Mouse (Mus musculus) stomach, embryonic 16.5 days (tissue): ENCODE results near the gene Gm36864. TPM values are rescaled to one million over a fixed set of nuclear protein-coding genes. Genes with fewer than 3 reads are reported as not detected.

Experiments
- ATAC-seq: fragments of 200-750 bp; cut with Nextera tagmentation; 2 replicates; pipeline ENCODE4 v1.8.0; 2017; ENCODE audit warnings: moderate number of reproducible peaks, moderate TSS enrichment; ENCODE audit not compliant: insufficient read depth, low FRiP score
- H3K27ac ChIP-seq: fragments of 300-500 bp; sonication (generic); 2 replicates; pipeline ENCODE4 v1.5.1; 2014; ENCODE audit warnings: low read length
- H3K27me3 ChIP-seq: fragments of 300-500 bp; sonication (generic); 2 replicates; pipeline ENCODE4 v1.6.1; 2014; ENCODE audit warnings: low read length, control low read depth, mixed read lengths; ENCODE audit not compliant: control insufficient read depth, insufficient read depth
- H3K36me3 ChIP-seq: fragments of 300-500 bp; sonication (generic); 2 replicates; pipeline ENCODE4 v1.6.1; 2014; ENCODE audit warnings: low read length; ENCODE audit not compliant: control insufficient read depth, insufficient read depth
- H3K4me1 ChIP-seq: fragments of 300-500 bp; sonication (generic); 2 replicates; pipeline ENCODE4 v1.6.1; 2014; ENCODE audit warnings: low read length, control low read depth, mixed read lengths; ENCODE audit not compliant: control insufficient read depth, insufficient read depth
- H3K4me2 ChIP-seq: fragments of 300-500 bp; sonication (generic); 2 replicates; pipeline ENCODE4 v1.6.1; 2014; ENCODE audit warnings: low read depth, low read length, mixed read lengths
- H3K4me3 ChIP-seq: fragments of 300-500 bp; sonication (generic); replicated peaks from 2 replicates; pipeline ENCODE4 v1.5.1; 2014; ENCODE audit warnings: mild to moderate bottlenecking, low read length
- H3K9ac ChIP-seq: fragments of 300-500 bp; sonication (generic); 2 replicates; pipeline ENCODE4 v1.6.1; 2014; ENCODE audit warnings: low read length
- H3K9me3 ChIP-seq: fragments of 300-500 bp; sonication (generic); replicated peaks from 2 replicates; pipeline ENCODE4 v1.6.1; 2016; ENCODE audit warnings: low read length, control low read depth; ENCODE audit not compliant: control insufficient read depth
- WGBS: fragments of 180-500 bp; shearing (Covaris S2); extraction: QIAGEN DNeasy Blood & Tissue Kit; methylation state at CpG from one replicate; pipeline ENCODE4 v1.1.7; 2014; 5-methylcytosine and 5-hydroxymethylcytosine counted together
- polyA plus RNA-seq: library from polyadenylated mRNA; unstranded; fragments of >200 nt; fragmentation: Nextera tagmentation; extraction: Ambion mirVana; gene quantifications from 2 replicates; pipeline ENCODE4 v1.2.1, GENCODE M21; 2015

Gene Gm36864
- polyA plus RNA-seq, 1 experiment from 2014 or later: 0.13 TPM

- H3K4me1 ChIP-seq: 0 out of 2 replicates have a peak, but pooled peaks cover 2% of the 10 kb centered on the region
- H3K27ac ChIP-seq: no peak overlapping the region
- no peaks in the 10 kb centered on the region; the same call in 1 of the 2 replicates for H3K27me3 ChIP-seq
- WGBS: 75% methylated on average over 11 of the region's 11 CpGs
- H3K4me2 ChIP-seq: no peak overlapping the region
- no peaks in the 10 kb centered on the region for H3K36me3 ChIP-seq
- ATAC-seq: no peak
- H3K9me3 ChIP-seq: no peaks in the 10 kb centered on the region
- no peak overlapping the region for H3K9ac ChIP-seq
- H3K4me3 ChIP-seq: no peak overlapping the region
These were observed 32.1 kb downstream of the Gm36864 start for GRCm38 (mm10) chr7:44268117-44268516.

GRCm38 (mm10) chr7:44269397-44269796 lies 33.4 kb downstream of the Gm36864 start:
- Histone ChIP-seq H3K4me1 (no peaks in the 10 kb centered on the region), H3K27me3 (no peaks in the 10 kb centered on the region), H3K36me3 (no peaks in the 10 kb centered on the region), H3K27ac (no peak overlapping the region), H3K4me2 (no peak overlapping the region), H3K9ac (no peak overlapping the region), H3K4me3 (no peak overlapping the region), H3K9me3 (no peaks in the 10 kb centered on the region)
- no peak for ATAC-seq
- WGBS: 78% methylated on average over 2 of the region's 2 CpGs

DNA sequence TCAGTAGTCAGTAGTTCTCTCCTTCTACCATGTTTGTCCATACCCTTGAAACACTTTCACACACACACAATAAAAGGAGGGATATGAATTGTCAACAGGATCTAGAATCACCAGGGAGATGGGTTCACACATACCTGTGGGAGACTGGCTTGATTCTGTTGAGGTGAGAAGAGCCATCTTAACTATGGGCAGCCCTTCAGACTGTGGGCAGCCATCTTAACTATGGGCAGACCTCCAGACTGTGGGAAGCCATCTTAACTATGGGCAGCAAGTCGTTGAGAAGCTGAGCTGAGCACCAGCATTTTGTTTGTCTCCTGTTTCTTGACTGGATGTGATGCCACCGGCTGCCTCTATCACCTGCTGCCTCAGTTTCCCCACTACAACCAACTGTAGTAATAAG lies 35.3 kb downstream of the Gm36864 start:
- Histone ChIP-seq H3K4me2 (no peak overlapping the region), H3K27me3 (no peaks in the 10 kb centered on the region; the same call in 1 of the 2 replicates), H3K36me3 (no peaks in the 10 kb centered on the region), H3K27ac (no peak overlapping the region), H3K9ac (no peak overlapping the region), H3K9me3 (no peaks in the 10 kb centered on the region), H3K4me1 (no peaks in the 10 kb centered on the region), H3K4me3 (no peak overlapping the region)
- no peak for ATAC-seq
- WGBS: 77% methylated on average over 2 of the region's 2 CpGs

DNA sequence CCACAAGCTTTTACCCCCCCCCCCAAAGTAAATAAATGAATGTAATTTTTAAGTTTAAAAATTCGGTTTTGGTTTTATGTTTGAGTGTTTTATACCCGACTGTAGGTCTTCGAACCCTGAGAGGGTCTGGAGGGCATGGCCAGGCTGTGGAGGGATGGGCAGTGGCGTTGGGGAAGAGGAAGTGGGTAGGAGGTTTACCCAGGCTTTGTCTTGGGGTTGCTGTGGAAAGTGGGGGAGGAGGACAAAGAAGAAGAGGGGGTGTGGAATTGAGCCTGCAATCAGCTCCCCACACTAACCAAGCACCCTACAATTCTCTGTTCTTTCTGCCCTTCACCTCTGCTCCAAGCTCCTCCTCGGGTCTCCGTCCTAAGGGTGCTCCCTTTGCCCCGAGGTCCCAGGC lies 36.6 kb downstream of the Gm36864 start:
- no peaks in the 10 kb centered on the region; the same call in 1 of the 2 replicates for H3K27me3 ChIP-seq
- no peak for ATAC-seq
- H3K4me3 ChIP-seq: no peak overlapping the region
- H3K36me3 ChIP-seq: no peaks in the 10 kb centered on the region
- no peak overlapping the region for H3K27ac ChIP-seq
- H3K4me2 ChIP-seq: no peak overlapping the region
- H3K4me1 ChIP-seq: no peaks in the 10 kb centered on the region
- 85% methylated on average over 7 of the region's 7 CpGs for WGBS
- H3K9me3 ChIP-seq: no peaks in the 10 kb centered on the region
- no peak overlapping the region for H3K9ac ChIP-seq

DNA sequence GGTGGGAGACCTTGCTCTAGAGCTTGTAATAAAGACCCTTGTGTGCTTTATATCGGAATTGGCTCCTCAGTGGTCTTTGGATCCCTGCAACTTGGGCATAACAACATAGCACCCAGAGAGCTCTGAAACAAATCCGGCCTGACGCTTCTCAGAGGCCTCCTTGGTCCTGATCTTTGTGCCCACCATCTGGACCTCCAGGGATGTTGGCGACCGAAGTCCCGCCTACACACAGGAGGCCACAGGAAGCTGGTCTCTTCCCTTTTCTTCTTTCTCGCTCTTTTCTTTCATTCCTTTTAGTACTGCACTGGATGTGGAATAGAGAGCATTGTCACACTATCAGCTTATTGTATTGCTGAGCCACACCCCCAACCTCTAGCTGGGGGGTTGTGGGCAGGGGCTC lies 37.5 kb downstream of the Gm36864 start:
- no peaks in the 10 kb centered on the region for H3K4me1 ChIP-seq
- H3K4me3 ChIP-seq: no peak overlapping the region
- no peak overlapping the region for H3K9ac ChIP-seq
- H3K27ac ChIP-seq: no peak overlapping the region
- 68% methylated on average over 7 of the region's 7 CpGs for WGBS
- ATAC-seq: no peak
- no peaks in the 10 kb centered on the region for H3K36me3 ChIP-seq
- no peaks in the 10 kb centered on the region; the same call in 1 of the 2 replicates for H3K27me3 ChIP-seq
- H3K9me3 ChIP-seq: no peaks in the 10 kb centered on the region
- H3K4me2 ChIP-seq: no peak overlapping the region

DNA sequence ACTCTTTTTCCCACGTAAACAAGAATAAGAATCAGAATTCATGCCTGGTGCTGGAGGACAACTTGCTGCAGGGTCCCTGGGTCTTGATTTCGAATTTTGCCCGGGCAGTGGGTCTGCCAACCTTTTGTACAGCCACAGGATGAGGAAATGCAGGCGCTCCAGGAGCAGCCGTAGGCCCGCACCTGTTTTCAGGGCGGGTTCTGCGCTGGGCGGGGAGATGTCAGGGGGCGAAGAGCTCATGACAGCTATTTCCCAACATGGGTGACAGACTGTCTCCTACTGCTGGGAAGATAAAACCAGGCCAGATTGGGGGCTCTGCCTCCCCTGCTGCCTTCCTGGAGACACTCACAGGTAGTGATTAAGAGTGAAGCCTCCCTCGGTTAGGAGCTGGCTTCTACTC lies 38.1 kb downstream of the Gm36864 start:
- 25% methylated on average over 11 of the region's 11 CpGs for WGBS
- Histone ChIP-seq H3K9me3 (no peaks in the 10 kb centered on the region), H3K4me1 (no peaks in the 10 kb centered on the region), H3K4me2 (no peak overlapping the region), H3K27ac (no peak overlapping the region), H3K4me3 (no peak overlapping the region), H3K9ac (no peak overlapping the region), H3K36me3 (no peaks in the 10 kb centered on the region), H3K27me3 (no peaks in the 10 kb centered on the region; the same call in 1 of the 2 replicates)
- ATAC-seq: no peak

- no peak overlapping the region for H3K4me3 ChIP-seq
- H3K4me2 ChIP-seq: no peak overlapping the region
- 69% methylated on average over 3 of the region's 3 CpGs for WGBS
- no peaks in the 10 kb centered on the region for H3K4me1 ChIP-seq
- H3K27me3 ChIP-seq: no peaks in the 10 kb centered on the region; the same call in 1 of the 2 replicates
- no peak overlapping the region for H3K27ac ChIP-seq
- no peaks in the 10 kb centered on the region for H3K36me3 ChIP-seq
- no peak overlapping the region for H3K9ac ChIP-seq
- ATAC-seq: no peak
- H3K9me3 ChIP-seq: no peaks in the 10 kb centered on the region
These were observed 39.6 kb downstream of the Gm36864 start for GRCm38 (mm10) chr7:44275546-44275945.

DNA sequence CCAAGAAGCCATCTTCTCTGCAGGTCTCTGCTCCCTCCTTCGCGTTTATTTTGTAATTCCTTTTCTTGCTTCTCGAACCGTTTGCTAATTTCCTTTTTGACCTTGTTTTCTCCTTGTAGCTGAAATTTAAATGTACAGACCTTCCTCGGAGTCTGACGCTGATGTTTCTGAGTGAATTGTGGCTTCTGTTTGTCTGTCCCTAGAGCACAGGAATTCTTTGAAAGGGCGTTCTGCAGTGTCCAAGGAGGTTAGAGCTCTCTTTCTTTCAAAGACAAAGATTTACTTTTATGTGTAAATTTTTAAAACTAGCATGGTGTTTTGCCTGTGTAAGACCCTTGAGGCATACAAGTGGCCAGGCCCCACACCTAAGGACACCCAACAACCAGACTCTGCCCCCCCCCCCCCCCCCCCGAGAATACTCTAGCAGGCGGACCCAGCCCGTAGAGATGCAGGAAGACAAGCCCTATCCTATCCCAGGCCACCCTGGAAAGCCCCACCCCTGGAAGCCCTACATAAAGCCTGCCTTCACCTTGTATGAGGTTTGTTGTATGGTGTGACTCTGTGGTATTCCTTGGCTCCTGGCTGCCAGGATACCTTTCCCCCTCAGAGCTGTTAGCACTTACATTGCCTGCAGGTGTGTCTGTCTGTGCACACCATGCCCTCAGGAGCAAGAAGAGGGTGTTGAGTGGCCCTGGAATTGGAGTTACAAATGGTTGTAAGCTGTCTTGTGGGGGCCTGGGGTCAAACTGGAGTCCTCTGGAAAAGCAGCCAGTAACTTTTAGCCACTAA lies 40.7 kb downstream of the Gm36864 start:
- Histone ChIP-seq H3K4me2 (no peak overlapping the region), H3K4me3 (no peak overlapping the region), H3K27me3 (no peaks in the 10 kb centered on the region; the same call in 1 of the 2 replicates), H3K9me3 (no peaks in the 10 kb centered on the region), H3K9ac (no peak overlapping the region), H3K36me3 (no peaks in the 10 kb centered on the region), H3K4me1 (no peaks in the 10 kb centered on the region), H3K27ac (no peak overlapping the region)
- 64% methylated on average over 10 of the region's 10 CpGs for WGBS
- ATAC-seq: no peak

GRCm38 (mm10) chr7:44277250-44277622 lies 41.3 kb downstream of the Gm36864 start:
- no peak overlapping the region for H3K9ac ChIP-seq
- H3K4me1 ChIP-seq: no peaks in the 10 kb centered on the region
- H3K4me3 ChIP-seq: no peak overlapping the region
- H3K27me3 ChIP-seq: no peaks in the 10 kb centered on the region; the same call in 1 of the 2 replicates
- no peak overlapping the region for H3K4me2 ChIP-seq
- no peaks in the 10 kb centered on the region for H3K9me3 ChIP-seq
- ATAC-seq: no peak
- H3K27ac ChIP-seq: no peak overlapping the region
- H3K36me3 ChIP-seq: no peaks in the 10 kb centered on the region
- WGBS: 40% methylated on average over 2 of the region's 2 CpGs
